Mouse (Mus musculus): ENCODE measurements around the gene Chd2.

DNA sequence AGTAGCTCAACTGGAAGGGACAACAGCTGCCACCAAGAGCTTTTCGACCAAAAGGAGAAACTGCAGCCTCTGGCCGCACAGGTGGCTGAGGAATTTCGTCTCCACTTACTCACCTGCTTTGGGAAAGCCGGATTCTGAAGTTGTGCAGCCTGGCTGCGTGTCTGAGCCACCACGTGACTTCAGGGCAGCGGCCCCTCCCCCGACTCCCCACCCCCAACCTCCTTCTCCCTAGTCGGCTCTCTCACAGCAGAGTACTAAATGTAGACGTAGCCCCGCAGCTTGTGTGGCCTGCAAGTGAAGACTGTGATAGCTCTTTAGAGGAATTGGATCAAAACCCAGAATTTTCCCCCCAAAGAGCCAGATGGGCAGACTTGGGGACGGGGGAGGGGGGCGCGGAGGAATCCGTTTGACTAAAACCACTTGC lies 151.7 kb downstream of the Chd2 start:
- TF ChIP-seq CTCF (conservative IDR thresholded peaks at IDR 0.05; ENCODE audit: insufficient read depth, insufficient read length, low read depth, low read length) (no peak), POLR2A (IDR thresholded peaks at IDR 0.05; ENCODE audit: low read depth, low read length) (no peak)

All from kidney, adult 2 months (tissue).